In genomic region chr10:31551362-31551761, GRCm38 (mm10) we compare ENCODE assay signal across 17 mouse cellular contexts. TPM values are rescaled to one million over a fixed set of nuclear protein-coding genes. Genes with fewer than 3 reads are reported as not detected.
DNase-seq lines count a peak whose midpoint lies in the region; ATAC-seq lines count a peak whose summit lies in the region.
"Had no signal": no experiment of that assay in that cellular context is flagged by ENCODE, and none has a peak within 500 bp of the region (broad histone marks: within the 10 kb centered on the region; RNA-seq: fewer than 3 reads in every experiment).

No protein-coding gene starts in this region.

- no peaks in the 10 kb centered on the region for H3K9me3 ChIP-seq in midbrain, embryonic 14.5 days (ENCODE audit: control insufficient read depth, low read length)
- H3K9me3 ChIP-seq in midbrain, embryonic 11.5 days (ENCODE audit: control insufficient read depth, low read length), result no peaks in the 10 kb centered on the region
- H3K9me3 ChIP-seq in forebrain, embryonic 14.5 days (replicated peaks; ENCODE audit: control insufficient read depth, low read length), result no peaks in the 10 kb centered on the region
- no peaks in the 10 kb centered on the region for H3K9me3 ChIP-seq in midbrain, embryonic 15.5 days
- H3K9me3 ChIP-seq: embryonic facial prominence, embryonic 12.5 days; limb, embryonic 15.5 days; lung, embryonic 15.5 days had no signal

- H3K4me1 ChIP-seq in midbrain, embryonic 14.5 days (ENCODE audit: control insufficient read depth, insufficient read depth, low read length), result no peaks in the 10 kb centered on the region
- no peaks in the 10 kb centered on the region for H3K4me1 ChIP-seq in midbrain, embryonic 11.5 days (ENCODE audit: control insufficient read depth, insufficient read depth, low read length)
- no peaks in the 10 kb centered on the region for H3K4me1 ChIP-seq in forebrain, embryonic 14.5 days (ENCODE audit: control insufficient read depth, insufficient read depth, low read length)
- 0 out of 2 replicates have a peak, but pooled peaks cover 3% of the 10 kb centered on the region for H3K4me1 ChIP-seq in midbrain, embryonic 15.5 days
- H3K4me1 ChIP-seq: embryonic facial prominence, embryonic 12.5 days; limb, embryonic 15.5 days had no signal

- no peak overlapping the region for H3K27ac ChIP-seq in midbrain, embryonic 14.5 days (replicated peaks; ENCODE audit: low read depth, low read length)
- H3K27ac ChIP-seq in midbrain, embryonic 11.5 days (ENCODE audit: low read depth, low read length), result no peak overlapping the region
- H3K27ac ChIP-seq in forebrain, embryonic 14.5 days (ENCODE audit: low read depth, low read length), result peak overlapping the region; percentile 1; the same call in 1 of the 2 replicates
- no peak overlapping the region for H3K27ac ChIP-seq in midbrain, embryonic 15.5 days
- H3K27ac ChIP-seq: embryonic facial prominence, embryonic 12.5 days; limb, embryonic 15.5 days; lung, embryonic 15.5 days had no signal

- WGBS in midbrain, embryonic 14.5 days, result 78% methylated on average over 1 of the region's 1 CpGs
- WGBS in midbrain, embryonic 11.5 days, result 95% methylated on average over 1 of the region's 1 CpGs
- 19% methylated on average over 1 of the region's 1 CpGs for WGBS in forebrain, embryonic 14.5 days
- WGBS in midbrain, embryonic 15.5 days, result 59% methylated on average over 1 of the region's 1 CpGs

- DNase-seq in midbrain, embryonic 14.5 days, result peak; percentile 18
- DNase-seq in midbrain, embryonic 11.5 days (ENCODE audit: low spot score, missing footprints), result no peak
- peak; percentile 87 for DNase-seq in forebrain, embryonic 14.5 days (ENCODE audit: low spot score)
- peak; percentile 4 for DNase-seq in retina, postnatal 7 days (ENCODE audit: low read depth, low spot score)
- no peak for DNase-seq in natural killer cell, adult 2 months (ENCODE audit: low spot score in 2 of 2)
- no peak for DNase-seq in thymus, postnatal 0 days (ENCODE audit: low spot score)
- DNase-seq: cerebellum, postnatal 25 days; heart, postnatal 10 days; kidney, postnatal 10 days; thymus, postnatal 14 days had no signal

- no peak overlapping the region for H3K4me3 ChIP-seq in midbrain, embryonic 14.5 days (replicated peaks; ENCODE audit: low read depth, low read length)
- H3K4me3 ChIP-seq in midbrain, embryonic 11.5 days (ENCODE audit: low read depth, low read length), result no peak overlapping the region
- no peak overlapping the region for H3K4me3 ChIP-seq in forebrain, embryonic 14.5 days (ENCODE audit: low read depth, low read length)
- H3K4me3 ChIP-seq in midbrain, embryonic 15.5 days, result no peak overlapping the region
- H3K4me3 ChIP-seq: embryonic facial prominence, embryonic 12.5 days; limb, embryonic 15.5 days; lung, embryonic 15.5 days; myocyte had no signal

- H3K36me3 ChIP-seq in midbrain, embryonic 14.5 days (ENCODE audit: control insufficient read depth, insufficient read depth, low read length), result no peaks in the 10 kb centered on the region
- no peaks in the 10 kb centered on the region for H3K36me3 ChIP-seq in midbrain, embryonic 11.5 days (ENCODE audit: control insufficient read depth, insufficient read depth, low read length)
- H3K36me3 ChIP-seq in forebrain, embryonic 14.5 days (ENCODE audit: control insufficient read depth, insufficient read depth, low read length), result no peaks in the 10 kb centered on the region
- no peaks in the 10 kb centered on the region for H3K36me3 ChIP-seq in midbrain, embryonic 15.5 days (replicated peaks)
- H3K36me3 ChIP-seq: embryonic facial prominence, embryonic 12.5 days; limb, embryonic 15.5 days; lung, embryonic 15.5 days had no signal

- peak; percentile 31; the same call in 1 of the 2 replicates for ATAC-seq in midbrain, embryonic 14.5 days (ENCODE audit: low FRiP score, low TSS enrichment)
- no peak for ATAC-seq in midbrain, embryonic 11.5 days (ENCODE audit: low FRiP score)
- ATAC-seq in forebrain, embryonic 14.5 days, result peak; percentile 90
- ATAC-seq in midbrain, embryonic 15.5 days (replicated peaks), result 0 out of 2 replicates have a peak, but pooled peaks have one; percentile 48
- ATAC-seq: activated CD4-positive, CD25-positive, alpha-beta regulatory T cell, adult 4 months; intestine, embryonic 16.5 days had no signal

- no peak overlapping the region for H3K4me2 ChIP-seq in midbrain, embryonic 14.5 days (ENCODE audit: low read length)
- no peak overlapping the region for H3K4me2 ChIP-seq in midbrain, embryonic 11.5 days
- H3K4me2 ChIP-seq in forebrain, embryonic 14.5 days (ENCODE audit: low read length), result no peak overlapping the region
- H3K4me2 ChIP-seq in midbrain, embryonic 15.5 days, result no peak overlapping the region
- H3K4me2 ChIP-seq: embryonic facial prominence, embryonic 12.5 days; limb, embryonic 15.5 days; lung, embryonic 15.5 days had no signal

- H3K9ac ChIP-seq in midbrain, embryonic 14.5 days (replicated peaks; ENCODE audit: low read length), result no peak overlapping the region
- no peak overlapping the region for H3K9ac ChIP-seq in midbrain, embryonic 11.5 days (ENCODE audit: low read length)
- H3K9ac ChIP-seq in forebrain, embryonic 14.5 days (ENCODE audit: low read length), result no peak overlapping the region
- no peak overlapping the region for H3K9ac ChIP-seq in midbrain, embryonic 15.5 days
- H3K9ac ChIP-seq: embryonic facial prominence, embryonic 12.5 days; limb, embryonic 15.5 days; lung, embryonic 15.5 days had no signal

- no peaks in the 10 kb centered on the region for H3K27me3 ChIP-seq in midbrain, embryonic 14.5 days (ENCODE audit: control insufficient read depth, insufficient read depth, low read length)
- no peaks in the 10 kb centered on the region for H3K27me3 ChIP-seq in midbrain, embryonic 11.5 days (ENCODE audit: control insufficient read depth, insufficient read depth, low read length)
- no peaks in the 10 kb centered on the region for H3K27me3 ChIP-seq in forebrain, embryonic 14.5 days (replicated peaks; ENCODE audit: control insufficient read depth, insufficient read depth, low read length)
- H3K27me3 ChIP-seq in midbrain, embryonic 15.5 days (replicated peaks), result no peaks in the 10 kb centered on the region
- H3K27me3 ChIP-seq: embryonic facial prominence, embryonic 12.5 days; limb, embryonic 15.5 days; lung, embryonic 15.5 days had no signal

RNA-seq across cellular contexts. Expression of gene Rnf217, which starts 57.6 kb away (rescaled TPM):
- 2.9 and 3.1 TPM in 2 replicates for polyA plus RNA-seq in midbrain, embryonic 14.5 days (2014; fragmentation: Nextera tagmentation; extraction: Ambion mirVana)
- polyA plus RNA-seq in midbrain, embryonic 11.5 days (2014; fragmentation: Nextera tagmentation; extraction: Ambion mirVana), result 1.4 TPM in 2 replicates
- 2.1 TPM in 2 replicates for polyA plus RNA-seq in forebrain, embryonic 14.5 days (2014; fragmentation: Nextera tagmentation; extraction: Ambion mirVana)
- polyA plus RNA-seq in midbrain, embryonic 15.5 days (2015; fragmentation: Nextera tagmentation; extraction: Ambion mirVana), result 1.5 and 1.7 TPM in 2 replicates
- polyA plus RNA-seq in thymus, postnatal 0 days (2015; fragmentation: Nextera tagmentation; extraction: Ambion mirVana), result 0.22 and 0.23 TPM in 2 replicates
- polyA plus RNA-seq: activated CD4-positive, CD25-positive, alpha-beta regulatory T cell, adult 4 months had no signal

Comparison
In these comparisons a context has a peak if more than half of its experiments do, and no peak if none do; other contexts are left out.
1. DNase-seq: peak in midbrain, embryonic 14.5 days (single experiment), forebrain, embryonic 14.5 days (single experiment) and retina, postnatal 7 days (single experiment); none in midbrain, embryonic 11.5 days (single experiment), natural killer cell, adult 2 months (0 of 2) and thymus, postnatal 0 days (single experiment).